Mouse (Mus musculus): ENCODE measurements around the gene Phospho1. TPM values are rescaled to one million over a fixed set of nuclear protein-coding genes. Genes with fewer than 3 reads are reported as not detected.
A peak's percentile ranks its signal among the peaks of the same experiment; 100 is the strongest.

The Phospho1 gene
- polyA plus RNA-seq, 1 experiment from 2014 or later: not detected

- H3K9ac ChIP-seq: peak overlapping the region; percentile 29; the same call in 1 of the 2 replicates
- H3K4me1 ChIP-seq: peaks cover 22% of the 10 kb centered on the region
- H3K4me3 ChIP-seq: peak overlapping the region; percentile 23
- WGBS: 2% methylated on average over 80 of the region's 80 CpGs
- H3K27ac ChIP-seq: no peak overlapping the region
- H3K27me3 ChIP-seq (replicated peaks): peaks cover 98% of the 10 kb centered on the region
- no peaks in the 10 kb centered on the region for H3K9me3 ChIP-seq
- ATAC-seq (ENCODE audit: low FRiP score, low read depth): no peak
- H3K36me3 ChIP-seq: no peaks in the 10 kb centered on the region
- peak overlapping the region; percentile 53 for H3K4me2 ChIP-seq (replicated peaks)
Observed at GRCm38 (mm10) chr11:95830411-95831275, 6.3 kb downstream of the Phospho1 start.

- Histone ChIP-seq H3K4me2 (replicated peaks) (peak overlapping the region; percentile 53), H3K9me3 (no peaks in the 10 kb centered on the region), H3K4me1 (peaks cover 22% of the 10 kb centered on the region), H3K36me3 (no peaks in the 10 kb centered on the region), H3K4me3 (peak overlapping the region; percentile 23; the same call in 1 of the 2 replicates), H3K27ac (no peak overlapping the region), H3K27me3 (replicated peaks) (peaks cover 98% of the 10 kb centered on the region), H3K9ac (no peak overlapping the region)
- ATAC-seq (ENCODE audit: low FRiP score, low read depth): no peak
- WGBS: 6% methylated on average over 10 of the region's 10 CpGs
Observed at GRCm38 (mm10) chr11:95831276-95831619, 6.9 kb downstream of the Phospho1 start.

GRCm38 (mm10) chr11:95831641-95832040 is 7.3 kb downstream of the Phospho1 start:
- H3K4me2 ChIP-seq (replicated peaks): peak overlapping the region; percentile 53; the same call in 1 of the 2 replicates
- H3K9me3 ChIP-seq: no peaks in the 10 kb centered on the region
- peaks cover 22% of the 10 kb centered on the region for H3K4me1 ChIP-seq
- peaks cover 97% of the 10 kb centered on the region for H3K27me3 ChIP-seq (replicated peaks)
- H3K4me3 ChIP-seq: no peak overlapping the region
- no peak for ATAC-seq (ENCODE audit: low FRiP score, low read depth)
- no peaks in the 10 kb centered on the region for H3K36me3 ChIP-seq
- H3K27ac ChIP-seq: no peak overlapping the region
- H3K9ac ChIP-seq: no peak overlapping the region
- 6% methylated on average over 14 of the region's 15 CpGs for WGBS

GRCm38 (mm10) chr11:95832129-95833005 is 8.1 kb downstream of the Phospho1 start:
- Histone ChIP-seq H3K4me3 (no peak overlapping the region), H3K4me1 (peaks cover 22% of the 10 kb centered on the region), H3K36me3 (no peaks in the 10 kb centered on the region), H3K27ac (no peak overlapping the region), H3K9ac (no peak overlapping the region), H3K9me3 (no peaks in the 10 kb centered on the region), H3K27me3 (replicated peaks) (peaks cover 97% of the 10 kb centered on the region), H3K4me2 (replicated peaks) (no peak overlapping the region)
- 35% methylated on average over 18 of the region's 18 CpGs for WGBS
- ATAC-seq (ENCODE audit: low FRiP score, low read depth): no peak

- 22% methylated on average over 8 of the region's 8 CpGs for WGBS
- Histone ChIP-seq H3K4me3 (no peak overlapping the region), H3K9ac (no peak overlapping the region), H3K36me3 (no peaks in the 10 kb centered on the region), H3K4me1 (peaks cover 22% of the 10 kb centered on the region), H3K4me2 (replicated peaks) (no peak overlapping the region), H3K27ac (no peak overlapping the region), H3K27me3 (replicated peaks) (peaks cover 95% of the 10 kb centered on the region), H3K9me3 (no peaks in the 10 kb centered on the region)
- no peak for ATAC-seq (ENCODE audit: low FRiP score, low read depth)
Observed at GRCm38 (mm10) chr11:95833006-95833570, 8.8 kb downstream of the Phospho1 start.

GRCm38 (mm10) chr11:95833631-95834142 is 9.4 kb downstream of the Phospho1 start:
- no peaks in the 10 kb centered on the region for H3K36me3 ChIP-seq
- H3K4me3 ChIP-seq: no peak overlapping the region
- peaks cover 89% of the 10 kb centered on the region for H3K27me3 ChIP-seq (replicated peaks)
- no peak overlapping the region for H3K9ac ChIP-seq
- no peak for ATAC-seq (ENCODE audit: low FRiP score, low read depth)
- peaks cover 22% of the 10 kb centered on the region for H3K4me1 ChIP-seq
- WGBS: 4% methylated on average over 18 of the region's 18 CpGs
- peak overlapping the region; percentile 16 for H3K4me2 ChIP-seq (replicated peaks)
- no peaks in the 10 kb centered on the region for H3K9me3 ChIP-seq
- no peak overlapping the region for H3K27ac ChIP-seq

GRCm38 (mm10) chr11:95834143-95834667 is 9.9 kb downstream of the Phospho1 start:
- Histone ChIP-seq H3K27me3 (replicated peaks) (peaks cover 84% of the 10 kb centered on the region), H3K4me1 (peaks cover 22% of the 10 kb centered on the region), H3K4me3 (no peak overlapping the region), H3K36me3 (no peaks in the 10 kb centered on the region), H3K27ac (no peak overlapping the region), H3K4me2 (replicated peaks) (peak overlapping the region; percentile 16), H3K9me3 (no peaks in the 10 kb centered on the region), H3K9ac (no peak overlapping the region)
- 5% methylated on average over 22 of the region's 22 CpGs for WGBS
- ATAC-seq (ENCODE audit: low FRiP score, low read depth): no peak

- H3K4me1 ChIP-seq: peaks cover 22% of the 10 kb centered on the region
- H3K9me3 ChIP-seq: no peaks in the 10 kb centered on the region
- peaks cover 75% of the 10 kb centered on the region for H3K27me3 ChIP-seq (replicated peaks)
- H3K36me3 ChIP-seq: no peaks in the 10 kb centered on the region
- no peak overlapping the region for H3K27ac ChIP-seq
- no peak overlapping the region for H3K9ac ChIP-seq
- no peak for ATAC-seq (ENCODE audit: low FRiP score, low read depth)
- H3K4me3 ChIP-seq: no peak overlapping the region
- 26% methylated on average over 15 of the region's 15 CpGs for WGBS
- H3K4me2 ChIP-seq (replicated peaks): no peak overlapping the region
Observed at GRCm38 (mm10) chr11:95834742-95835710, 10.7 kb downstream of the Phospho1 start.

GRCm38 (mm10) chr11:95835832-95836231 is 11.5 kb downstream of the Phospho1 start:
- Histone ChIP-seq H3K4me3 (no peak overlapping the region), H3K27ac (no peak overlapping the region), H3K4me1 (peaks cover 16% of the 10 kb centered on the region), H3K9me3 (no peaks in the 10 kb centered on the region), H3K36me3 (no peaks in the 10 kb centered on the region), H3K4me2 (replicated peaks) (no peak overlapping the region), H3K9ac (no peak overlapping the region), H3K27me3 (replicated peaks) (peaks cover 67% of the 10 kb centered on the region)
- WGBS: 40% methylated on average over 6 of the region's 6 CpGs
- ATAC-seq (ENCODE audit: low FRiP score, low read depth): no peak

GRCm38 (mm10) chr11:95836433-95836832 is 12.1 kb downstream of the Phospho1 start:
- 57% methylated on average over 6 of the region's 6 CpGs for WGBS
- no peak overlapping the region for H3K27ac ChIP-seq
- no peaks in the 10 kb centered on the region for H3K9me3 ChIP-seq
- no peak for ATAC-seq (ENCODE audit: low FRiP score, low read depth)
- H3K4me1 ChIP-seq: peaks cover 10% of the 10 kb centered on the region
- H3K36me3 ChIP-seq: no peaks in the 10 kb centered on the region
- H3K9ac ChIP-seq: no peak overlapping the region
- peaks cover 61% of the 10 kb centered on the region for H3K27me3 ChIP-seq (replicated peaks)
- H3K4me2 ChIP-seq (replicated peaks): no peak overlapping the region
- no peak overlapping the region for H3K4me3 ChIP-seq

GRCm38 (mm10) chr11:95837059-95837458 is 12.8 kb downstream of the Phospho1 start, which contains the start of gene Gngt2:
Gngt2 (plus strand) TSS chr11:95837216.
- no peaks in the 10 kb centered on the region for H3K9me3 ChIP-seq
- 79% methylated on average over 10 of the region's 10 CpGs for WGBS
- H3K36me3 ChIP-seq: no peaks in the 10 kb centered on the region
- no peak within 1 kb of the TSS for H3K27ac ChIP-seq
- no peak for ATAC-seq (ENCODE audit: low FRiP score, low read depth)
- no peak within 1 kb of the TSS for H3K9ac ChIP-seq
- H3K27me3 ChIP-seq (replicated peaks): peaks cover 58% of the 10 kb centered on the region
- no peak within 1 kb of the TSS for H3K4me3 ChIP-seq
- peaks cover 7% of the 10 kb centered on the region for H3K4me1 ChIP-seq
- no peak within 1 kb of the TSS for H3K4me2 ChIP-seq (replicated peaks)

All from neural tube, embryonic 12.5 days (tissue).